In the genomic region with DNA sequence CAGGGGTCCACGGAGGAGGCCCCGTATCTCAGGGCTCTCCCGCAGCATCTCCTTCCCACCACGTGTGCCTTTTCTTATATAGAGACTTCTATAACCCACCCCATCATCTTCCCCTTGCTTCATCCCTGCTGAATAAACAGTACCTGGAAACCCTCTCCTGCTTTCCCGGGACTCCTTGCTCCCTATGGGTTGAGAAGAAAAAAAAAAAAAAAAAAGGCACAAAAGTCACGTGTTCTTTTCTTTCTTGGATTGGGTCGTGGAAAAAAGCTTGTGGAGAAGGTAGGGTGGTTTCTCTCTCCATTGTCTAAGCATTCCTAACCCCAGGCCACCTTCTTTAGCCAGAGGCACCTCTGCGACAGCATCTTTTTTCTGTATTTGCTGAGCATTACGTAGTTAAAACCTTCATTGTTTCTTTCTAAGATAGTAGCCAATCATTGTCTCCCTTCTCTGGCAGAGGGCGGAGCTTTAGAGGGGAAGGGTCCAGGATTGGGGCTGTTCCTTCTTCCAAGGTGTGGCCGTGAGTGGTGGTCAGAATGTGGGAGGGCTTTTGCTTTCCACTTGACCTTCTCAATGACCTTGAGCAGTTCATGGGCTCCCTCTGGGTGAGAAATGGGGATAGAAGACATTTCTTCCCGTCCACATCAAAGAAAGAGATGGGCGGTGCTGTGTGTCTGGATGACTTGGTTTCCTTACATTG, we compare ENCODE assay signal across 24 mouse cellular contexts.
"Had no signal": no experiment of that assay in that cellular context is flagged by ENCODE, and none has a peak within 500 bp of the region (broad histone marks: within the 10 kb centered on the region; RNA-seq: fewer than 3 reads in every experiment).

No protein-coding gene starts in this region.

- H3K4me3 ChIP-seq: gastrocnemius, adult 2 months; heart, adult 2 months; heart, embryonic 13.5 days; heart, embryonic 15.5 days; hindbrain, embryonic 10.5 days; hindbrain, embryonic 12.5 days; intestine, embryonic 15.5 days; left cerebral cortex, adult 2 months; limb, embryonic 13.5 days; limb, embryonic 15.5 days; liver, embryonic 12.5 days had no signal

- H3K9ac ChIP-seq: heart, embryonic 13.5 days; heart, embryonic 15.5 days; hindbrain, embryonic 12.5 days; hindbrain, embryonic 14.5 days; intestine, embryonic 15.5 days; limb, embryonic 13.5 days; limb, embryonic 15.5 days; liver, embryonic 12.5 days; liver, embryonic 14.5 days had no signal

- H3K27ac ChIP-seq: gastrocnemius, adult 2 months; heart, adult 2 months; heart, embryonic 13.5 days; heart, embryonic 15.5 days; hindbrain, embryonic 10.5 days; hindbrain, embryonic 12.5 days; hindbrain, embryonic 14.5 days; intestine, embryonic 15.5 days; left cerebral cortex, adult 2 months; limb, embryonic 13.5 days; limb, embryonic 15.5 days; liver, embryonic 12.5 days; liver, embryonic 14.5 days had no signal

- H3K36me3 ChIP-seq: heart, embryonic 13.5 days; heart, embryonic 15.5 days; hindbrain, embryonic 10.5 days; hindbrain, embryonic 12.5 days; intestine, embryonic 15.5 days; limb, embryonic 13.5 days; limb, embryonic 15.5 days; liver, embryonic 12.5 days had no signal

- H3K9me3 ChIP-seq: heart, embryonic 13.5 days; heart, embryonic 15.5 days; hindbrain, embryonic 10.5 days; hindbrain, embryonic 12.5 days; intestine, embryonic 15.5 days; limb, embryonic 13.5 days; limb, embryonic 15.5 days; liver, embryonic 12.5 days had no signal

- H3K27me3 ChIP-seq: heart, embryonic 13.5 days; heart, embryonic 15.5 days; hindbrain, embryonic 12.5 days; intestine, embryonic 15.5 days; limb, embryonic 13.5 days; limb, embryonic 15.5 days; liver, embryonic 12.5 days had no signal

- H3K4me1 ChIP-seq: heart, embryonic 13.5 days; heart, embryonic 15.5 days; hindbrain, embryonic 10.5 days; hindbrain, embryonic 12.5 days; intestine, embryonic 15.5 days; limb, embryonic 13.5 days; limb, embryonic 15.5 days; liver, embryonic 12.5 days had no signal

- DNase-seq: gastrocnemius, adult 2 months; gastrocnemius, postnatal 14 days; gastrocnemius, postnatal 36 days; heart, adult 11 months; heart, adult 2 months; heart, postnatal 4 days; kidney, adult 18-20 months; kidney, adult 8-10 months; kidney, postnatal 10 days; kidney, postnatal 36 days; layer of hippocampus, adult 9-11 months; layer of hippocampus, postnatal 36 days; left cerebral cortex, postnatal 4 days had no signal
